Mouse (Mus musculus) left cerebral cortex, adult 18-20 months (tissue): ENCODE results near the gene Rptn. TPM values are rescaled to one million over a fixed set of nuclear protein-coding genes. Genes with fewer than 3 reads are reported as not detected.
A peak's percentile ranks its signal among the peaks of the same experiment; 100 is the strongest.

Source experiments
- DNase-seq, 2 experiments: peaks; one replicate each; pipeline ENCODE4 v3.0.0; 2021 to 2022; ENCODE audit warnings: low spot score in 2 of 2, mixed read lengths in 1 of 2
- long read RNA-seq, 2 experiments: library from polyadenylated mRNA; stranded (forward); transcript quantifications; one replicate each; pipeline ENCODE4 v2.0.0; 2021
- total RNA-seq, 2 experiments: library from RNA; stranded (reverse); gene quantifications; 2 replicates each; pipeline ENCODE4 v1.2.3; 2021

The Rptn gene
- total RNA-seq = not detected
- long read RNA-seq, experiment 1 = 0 reads
- long read RNA-seq, experiment 2 = 0 reads

DNA sequence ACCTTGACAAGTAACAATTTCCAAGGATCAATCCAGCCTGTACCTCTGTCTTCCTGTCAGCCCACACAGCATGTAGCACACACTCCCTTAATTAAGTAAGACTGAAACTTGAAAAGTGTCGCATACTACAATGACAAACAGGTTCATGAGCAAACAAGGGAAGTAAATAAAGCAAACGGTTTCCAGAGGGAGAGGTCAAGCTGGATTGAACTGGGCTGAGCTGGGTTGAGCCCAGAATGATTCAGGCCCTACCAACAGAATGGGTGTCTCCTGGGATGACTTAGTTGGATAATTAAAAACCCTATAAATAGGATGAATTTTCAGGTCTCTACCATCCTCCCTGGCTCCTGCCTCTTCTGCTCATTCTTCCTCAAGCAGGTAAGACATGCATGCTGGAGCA lies at the start of gene Rptn:
Rptn (plus strand) TSS at position 334 of the 400 bp plus-strand sequence.
- no peak for DNase-seq

DNA sequence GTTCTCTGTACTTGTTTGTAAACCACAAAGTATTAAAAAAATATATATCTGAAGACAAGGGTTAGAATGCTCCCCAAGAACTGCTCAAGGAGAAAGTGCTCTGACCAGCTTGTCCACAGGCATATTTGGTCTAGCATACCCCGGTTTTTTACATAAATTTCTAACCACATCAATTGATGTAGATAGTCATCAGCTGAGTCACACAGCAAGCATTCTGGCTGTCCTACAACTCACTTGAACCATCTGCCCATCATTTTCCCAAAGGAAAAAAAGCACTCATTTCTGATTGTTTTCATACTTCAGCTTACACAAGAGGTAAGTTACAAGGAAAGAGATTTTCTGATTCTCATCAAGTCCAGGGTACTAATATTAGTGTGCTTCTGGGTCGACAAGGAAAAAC lies 46.6 kb upstream of the Rptn start:
- DNase-seq = no peak

DNA sequence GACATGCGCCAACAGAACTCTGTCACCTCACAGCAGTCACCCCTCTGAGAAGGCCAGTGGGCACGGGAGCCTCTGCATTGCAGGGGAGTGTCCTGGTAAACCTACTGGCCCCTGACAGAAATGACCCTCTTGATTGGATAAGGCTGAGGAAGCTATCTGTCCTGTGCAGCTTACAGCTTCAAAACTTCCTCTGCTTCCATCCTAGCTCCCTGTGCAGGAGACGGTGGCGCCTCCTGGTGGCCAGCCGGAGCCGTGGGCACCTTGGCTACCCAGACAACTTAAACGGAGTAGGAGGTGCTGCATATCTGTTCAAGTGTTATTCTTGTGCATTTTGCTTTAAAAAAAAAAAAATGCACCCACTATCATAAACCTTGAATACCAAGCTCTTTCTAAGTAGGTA lies 33.5 kb upstream of the Rptn start:
- DNase-seq = peak; percentile 73 to 75

DNA sequence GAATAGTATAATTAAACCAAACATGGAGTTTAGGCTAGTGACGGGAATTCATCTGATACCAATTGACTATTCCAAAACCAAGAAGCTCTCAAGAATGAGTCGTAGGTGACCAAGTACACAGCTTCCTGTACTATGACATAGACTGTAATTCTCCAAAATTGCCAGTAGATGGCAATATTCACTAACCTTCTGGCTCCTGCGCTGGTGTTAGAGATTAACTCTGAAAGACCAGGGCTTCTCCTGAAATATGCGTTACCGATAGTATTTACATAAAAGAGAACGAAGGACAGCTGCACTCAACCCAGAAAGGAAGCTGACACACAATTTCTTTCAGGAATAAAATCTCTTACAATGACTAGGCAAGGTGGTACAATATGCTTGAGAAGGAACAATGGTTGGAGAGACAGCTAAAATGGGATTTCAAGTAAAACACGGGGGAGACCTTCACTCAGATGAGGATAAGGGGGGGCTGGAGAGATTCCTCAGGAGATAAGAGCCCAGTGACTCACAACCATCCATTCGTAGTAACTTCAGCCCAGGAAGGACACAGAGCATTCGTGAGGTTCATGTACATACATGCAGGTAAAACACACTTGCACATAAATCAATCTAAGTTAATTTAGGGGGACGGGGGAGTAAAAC lies 31.4 kb upstream of the Rptn start:
- DNase-seq = no peak

DNA sequence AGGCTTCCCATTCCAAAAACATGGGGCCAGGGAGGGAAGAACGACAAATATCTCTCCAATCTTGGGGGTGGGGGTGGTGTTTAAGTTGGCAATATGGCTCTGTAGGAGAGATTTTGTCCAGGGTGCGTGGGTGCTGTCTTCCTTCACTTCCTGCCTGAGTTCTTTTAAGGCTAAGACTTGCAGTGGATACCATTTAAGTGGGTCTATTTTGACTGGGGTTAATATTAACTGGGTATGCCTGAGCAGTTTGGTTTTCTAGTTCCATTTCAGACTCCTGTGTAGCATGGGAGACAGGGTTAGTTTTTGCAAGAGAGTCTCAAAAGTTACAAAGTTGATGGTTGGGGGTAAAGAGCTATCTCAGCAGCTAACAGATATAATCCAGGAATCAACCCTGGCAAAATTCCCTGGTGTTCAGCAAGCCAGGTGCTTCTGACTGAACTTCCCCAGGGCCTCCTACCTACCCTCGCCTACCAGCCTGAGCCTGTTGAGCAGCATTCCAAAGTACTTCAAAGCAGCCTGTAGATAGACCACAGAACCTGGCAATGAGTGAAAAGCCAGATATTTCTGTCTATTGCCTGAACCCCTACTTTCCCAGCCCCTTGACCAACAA lies 26.4 kb upstream of the Rptn start:
- no peak for DNase-seq

DNA sequence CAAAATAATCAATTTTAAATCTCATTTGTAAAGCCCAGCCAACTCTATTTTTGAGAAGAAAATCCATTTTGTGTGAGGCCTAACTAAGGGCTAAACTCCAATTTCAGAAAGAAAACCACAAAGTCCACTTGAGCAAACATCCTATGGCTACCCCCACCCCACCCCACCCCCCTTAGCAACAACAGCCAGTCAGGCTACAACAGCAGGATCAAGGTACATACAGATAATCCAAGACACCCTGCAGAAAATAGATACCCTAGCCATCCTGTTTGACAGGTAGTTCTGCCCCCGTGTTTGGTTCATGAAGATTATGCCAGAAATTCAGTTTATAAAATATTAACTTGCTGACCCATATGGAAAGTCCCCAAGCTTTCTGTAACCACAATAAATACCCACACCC lies 25.3 kb upstream of the Rptn start:
- no peak for DNase-seq

DNA sequence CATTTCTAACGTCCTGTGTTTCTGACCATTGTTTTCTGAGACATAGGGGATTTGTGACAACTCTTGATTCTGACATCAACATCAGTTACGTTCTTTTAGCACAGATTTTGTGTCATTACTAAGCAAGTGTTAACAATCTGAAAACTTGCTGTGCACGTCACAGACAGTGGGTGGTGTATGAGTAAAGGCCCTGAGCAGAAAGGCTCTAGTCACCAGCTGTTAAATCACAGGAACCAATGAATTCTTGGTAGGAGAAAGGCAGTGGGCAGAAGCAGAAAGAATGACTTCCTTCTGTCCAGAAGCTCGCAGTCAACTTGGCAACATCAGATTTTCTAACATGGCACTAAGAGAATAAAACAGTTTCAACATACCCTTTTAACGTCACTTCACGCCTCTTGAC lies 20.1 kb upstream of the Rptn start:
- peak in 1 of 2 experiments; percentile 11 for DNase-seq

DNA sequence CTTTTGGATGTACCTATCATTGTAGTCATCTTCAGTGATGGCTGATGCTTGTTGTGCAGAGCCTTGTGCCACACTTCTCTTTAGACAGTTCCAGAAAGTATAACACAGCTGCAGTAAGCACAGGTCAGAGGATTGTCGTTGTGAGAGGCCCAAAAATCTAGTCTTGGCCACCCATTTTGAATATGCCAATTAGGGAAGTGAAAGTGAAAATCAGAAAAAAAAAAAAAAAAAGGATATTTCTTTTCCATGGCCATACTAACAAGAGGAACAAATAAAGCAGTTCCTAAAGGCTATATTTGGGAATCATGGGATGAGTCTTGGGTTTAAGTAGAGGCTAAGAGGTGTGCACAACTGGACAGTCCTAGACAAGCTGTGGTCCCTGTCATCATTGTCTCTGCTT lies 18.3 kb upstream of the Rptn start:
- DNase-seq = no peak

DNA sequence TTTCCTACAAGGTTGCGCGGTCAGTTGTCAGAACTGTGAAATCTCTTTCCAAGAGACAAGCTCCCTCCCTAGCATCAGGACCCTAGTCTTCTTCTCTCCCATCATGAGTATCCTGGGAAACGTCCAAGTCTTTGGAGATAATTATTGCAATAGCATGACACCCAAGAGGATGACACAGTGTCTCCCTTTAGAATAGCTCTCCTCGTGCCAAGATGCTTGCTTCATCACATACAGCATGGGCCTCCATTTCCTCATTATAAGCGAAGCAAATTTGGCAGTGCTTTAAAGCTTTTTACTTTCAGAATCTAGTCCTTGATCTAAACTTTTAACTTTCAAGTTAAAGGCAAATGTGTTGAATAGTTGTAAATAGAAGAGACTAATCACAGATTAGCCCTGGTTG lies 17.9 kb upstream of the Rptn start:
- DNase-seq = no peak

DNA sequence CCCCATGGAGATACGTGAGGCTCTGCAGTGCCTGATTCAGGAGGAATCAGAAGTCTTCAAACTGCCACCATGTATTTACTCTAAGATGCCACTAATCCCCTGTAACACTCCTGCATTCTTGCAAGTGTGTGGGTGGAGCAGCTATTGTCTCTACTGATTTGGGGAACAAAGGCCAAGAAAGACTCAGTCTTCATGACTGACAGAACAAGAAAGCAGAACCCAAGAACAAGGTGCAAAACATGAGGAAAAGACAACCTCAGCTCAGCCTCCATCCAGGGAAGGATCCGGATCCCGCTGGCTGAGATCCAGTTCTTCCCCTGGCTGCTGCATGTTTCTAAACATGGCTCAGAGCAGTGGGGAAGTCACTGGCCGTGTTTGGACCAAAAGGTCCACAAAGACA lies 15.4 kb upstream of the Rptn start:
- DNase-seq = no peak

DNA sequence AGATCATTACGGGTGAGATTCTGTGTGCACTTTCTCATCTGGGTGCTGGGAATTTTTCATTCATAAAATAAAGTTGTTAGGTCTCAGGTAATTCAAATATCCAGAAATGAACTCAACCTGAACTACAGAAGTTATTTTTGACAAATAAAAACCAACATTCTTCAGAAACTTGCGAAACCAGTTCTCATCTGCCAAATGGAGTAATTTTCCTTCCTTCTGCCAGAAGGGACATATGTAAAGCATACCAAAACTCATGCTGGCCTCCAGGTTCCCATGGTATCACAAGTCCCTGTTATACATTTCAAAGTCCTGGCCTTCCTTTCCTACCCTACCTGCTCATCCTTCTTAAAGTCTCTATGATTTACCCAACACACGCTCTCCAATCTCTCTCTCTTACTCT lies 10.4 kb downstream of the Rptn start:
- DNase-seq = no peak

DNA sequence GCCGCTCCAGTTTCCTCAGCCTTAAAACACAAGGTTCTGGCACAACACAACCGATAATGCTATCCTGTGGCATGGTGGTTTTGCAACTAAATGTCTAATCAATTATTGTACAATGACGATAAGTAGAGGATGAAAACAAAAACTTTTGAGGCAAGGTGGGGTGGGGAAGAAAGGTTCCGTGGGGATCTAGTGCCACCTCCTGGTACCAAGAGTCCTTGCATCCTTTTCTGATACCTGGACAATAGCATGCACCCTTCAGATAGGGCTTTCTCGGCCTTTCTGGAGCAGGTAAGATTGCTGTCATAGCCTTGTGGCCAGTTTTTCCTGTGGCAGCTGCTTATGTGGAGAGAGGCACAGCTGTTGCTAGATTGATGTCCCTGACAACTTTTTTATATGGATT lies 13.5 kb downstream of the Rptn start:
- peak; percentile 11 to 12 for DNase-seq

DNA sequence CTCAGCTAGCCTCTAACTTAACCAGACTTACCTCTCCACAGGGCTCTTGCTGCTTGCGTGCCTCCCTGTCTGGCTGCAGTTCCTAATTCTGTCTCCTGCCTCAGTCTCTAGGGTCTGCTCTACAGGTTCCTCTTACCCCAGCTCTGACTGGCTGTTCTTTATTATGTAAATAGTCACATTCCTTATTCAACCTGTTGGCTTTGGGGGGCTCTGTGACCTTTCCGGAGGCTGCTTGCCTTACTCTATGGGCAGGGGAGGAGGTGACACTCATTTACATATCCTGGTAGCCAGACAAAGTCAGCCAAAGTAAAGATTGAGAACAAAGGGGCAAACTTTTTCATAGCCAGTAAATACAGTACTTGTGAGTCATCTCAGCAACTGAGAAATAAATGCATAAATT lies 18.4 kb downstream of the Rptn start:
- DNase-seq = no peak

DNA sequence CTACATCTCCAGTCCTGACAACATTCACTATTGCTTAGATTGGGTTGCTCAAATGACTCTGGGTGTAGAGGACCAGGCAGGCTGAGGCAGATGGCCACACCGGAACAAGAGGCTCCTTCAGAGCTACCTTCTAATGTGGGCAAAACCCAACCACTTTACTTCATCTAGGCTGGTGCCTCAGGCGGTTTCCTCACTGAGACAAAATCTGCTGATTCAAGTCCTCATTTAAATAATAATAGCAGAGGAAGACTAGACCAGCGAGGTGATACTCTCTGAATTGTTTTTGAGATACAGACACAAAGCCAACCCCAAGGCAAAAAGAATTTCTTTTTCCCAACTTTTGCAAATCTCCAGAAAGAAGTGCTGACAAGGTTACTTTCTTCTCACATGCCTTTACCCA lies 38.2 kb downstream of the Rptn start:
- DNase-seq = no peak

DNA sequence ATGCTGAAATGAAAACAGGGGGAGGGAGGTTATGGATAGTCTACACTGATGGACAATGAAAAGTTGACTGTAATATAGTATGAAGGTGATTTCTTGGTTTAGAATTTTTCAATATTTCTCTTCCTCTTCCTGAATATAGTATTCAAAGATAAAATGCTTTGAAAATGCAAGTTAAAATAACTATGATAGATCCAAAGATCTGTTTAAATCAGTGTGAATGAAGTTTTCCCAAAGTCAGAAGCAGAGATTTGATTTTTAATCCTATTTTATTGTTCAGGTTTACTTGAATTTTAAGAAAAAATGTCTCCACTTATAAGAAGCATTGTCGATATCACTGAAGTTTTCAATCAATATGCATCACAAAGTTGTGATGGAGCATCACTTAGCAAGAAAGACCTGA lies 48.5 kb downstream of the Rptn start, which contains the start of gene Tchh:
Tchh (plus strand) TSS at position 301 of the 400 bp plus-strand sequence.
- DNase-seq = no peak

DNA sequence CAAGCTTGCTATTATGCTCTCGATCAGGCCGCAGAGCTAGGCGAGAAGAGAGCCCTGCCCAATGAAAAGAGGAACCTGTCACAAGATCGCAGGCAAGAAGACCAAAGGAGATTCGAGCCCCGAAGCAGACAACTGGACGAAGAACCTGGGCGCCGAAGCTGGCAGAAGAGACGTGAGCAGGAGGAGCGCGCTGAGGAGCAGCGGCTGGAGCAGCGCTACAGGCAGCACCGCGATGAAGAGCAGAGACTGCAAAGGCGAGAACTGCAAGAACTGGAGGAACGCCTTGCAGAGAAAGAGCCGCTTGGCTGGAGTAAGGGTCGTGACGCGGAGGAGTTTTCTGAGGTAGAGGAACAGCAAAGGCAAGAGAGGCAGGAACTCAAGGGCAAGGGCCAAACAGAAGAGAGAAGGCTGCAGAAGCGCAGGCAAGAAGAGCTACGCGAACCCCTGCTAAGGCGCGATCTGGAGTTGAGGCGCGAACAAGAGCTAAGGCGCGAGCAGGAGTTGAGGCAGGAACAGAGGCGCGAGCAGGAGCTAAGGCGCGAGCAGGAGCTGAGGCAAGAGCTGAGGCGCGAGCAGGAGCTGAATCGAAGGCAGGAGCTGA lies 50.1 kb downstream of the Rptn start:
- DNase-seq = peak; percentile 8 to 44

DNA sequence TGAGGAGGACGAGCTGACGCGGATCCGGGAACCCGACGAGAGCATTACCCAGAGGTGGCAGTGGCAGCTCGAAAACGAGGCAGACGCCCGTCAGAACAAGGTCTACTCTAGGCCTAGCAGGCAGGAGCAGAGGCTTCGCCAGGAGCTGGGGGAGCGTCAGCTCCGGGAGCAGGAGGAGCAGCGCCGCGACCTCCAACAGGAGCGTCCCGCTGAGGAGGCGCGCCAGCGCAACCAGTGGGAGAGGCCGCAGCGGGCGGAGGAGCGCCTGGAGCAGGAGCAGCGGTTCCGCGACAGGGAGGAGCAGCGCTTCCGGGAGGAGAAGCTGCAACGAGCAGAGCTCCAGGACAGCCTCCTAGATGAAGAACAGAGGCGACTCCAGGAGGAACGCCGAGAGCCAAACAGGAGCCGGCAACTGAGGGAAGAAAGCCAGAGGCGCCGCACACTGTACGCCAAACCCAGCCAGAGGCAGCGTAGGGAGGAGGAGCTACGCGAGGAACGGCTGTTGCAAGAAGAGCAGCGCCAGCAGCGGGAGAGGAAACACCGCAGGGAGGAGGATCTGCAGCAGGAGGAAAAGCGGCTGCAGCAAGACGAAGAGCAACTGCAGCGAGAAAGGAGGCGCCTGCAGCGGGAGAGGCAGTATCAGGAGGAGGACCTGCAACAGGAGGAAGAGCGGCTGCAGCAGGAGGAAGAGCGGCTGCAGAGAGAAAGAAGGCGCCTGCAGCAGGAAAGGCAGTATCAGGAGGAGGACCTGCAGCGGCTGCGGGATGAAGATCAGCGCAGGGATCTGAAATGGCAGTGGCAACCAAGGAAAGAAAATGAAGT lies 51.1 kb downstream of the Rptn start:
- DNase-seq = peak; percentile 63 to 78

DNA sequence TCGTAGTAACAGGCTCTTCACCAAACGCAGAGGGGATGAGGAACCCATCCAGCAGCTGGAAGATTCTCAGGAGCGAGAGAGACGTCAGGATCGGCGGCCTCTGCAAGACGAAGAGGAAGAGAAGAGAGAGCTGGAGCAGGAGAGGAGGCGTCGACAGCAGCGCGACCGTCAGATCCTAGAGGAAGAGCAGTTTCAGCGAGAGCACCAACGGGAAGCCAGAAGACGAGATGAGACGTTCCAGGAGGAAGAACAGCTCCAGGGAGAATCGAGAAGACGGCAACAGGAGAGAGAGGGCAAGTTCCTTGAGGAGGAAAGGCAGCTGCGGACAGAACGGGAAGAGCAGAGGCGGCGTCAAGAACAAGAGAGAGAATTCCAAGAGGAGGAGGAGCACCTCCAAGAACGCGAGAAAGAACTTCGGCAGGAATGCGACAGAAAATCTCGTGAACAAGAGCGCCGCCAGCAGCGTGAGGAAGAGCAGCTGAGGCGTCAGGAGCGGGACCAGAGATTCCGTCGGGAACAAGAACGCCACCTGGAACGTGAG lies 51.7 kb downstream of the Rptn start:
- DNase-seq = peak; percentile 6 to 37

DNA sequence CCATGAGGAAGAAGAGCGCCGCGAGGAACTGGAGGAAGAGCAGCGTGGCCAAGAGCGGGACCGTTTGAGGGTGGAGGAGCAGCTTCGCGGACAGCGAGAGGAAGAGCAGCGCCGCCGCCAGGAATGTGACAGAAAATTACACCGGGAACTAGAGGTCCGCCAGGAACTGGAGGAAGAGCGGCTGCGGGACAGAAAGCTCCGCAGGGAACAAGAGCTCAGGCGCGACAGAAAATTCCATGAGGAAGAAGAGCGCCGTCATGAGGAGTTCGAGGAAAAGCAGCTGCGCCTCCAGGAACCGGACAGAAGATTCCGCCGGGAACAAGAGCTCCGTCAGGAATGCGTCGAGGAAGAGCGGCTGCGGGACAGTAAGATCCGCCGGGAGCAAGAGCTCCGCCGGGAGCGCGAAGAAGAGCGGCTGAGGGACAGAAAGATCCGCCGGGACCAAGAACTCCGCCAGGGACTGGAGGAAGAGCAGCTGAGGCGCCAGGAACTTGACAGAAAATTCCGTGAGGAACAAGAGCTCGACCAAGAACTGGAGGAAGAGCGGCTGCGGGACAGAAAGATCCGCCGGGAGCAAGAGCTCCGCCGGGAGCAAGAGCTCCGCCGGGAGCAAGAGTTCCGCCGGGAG lies 52.7 kb downstream of the Rptn start:
- DNase-seq = peak; percentile 3 to 7

DNA sequence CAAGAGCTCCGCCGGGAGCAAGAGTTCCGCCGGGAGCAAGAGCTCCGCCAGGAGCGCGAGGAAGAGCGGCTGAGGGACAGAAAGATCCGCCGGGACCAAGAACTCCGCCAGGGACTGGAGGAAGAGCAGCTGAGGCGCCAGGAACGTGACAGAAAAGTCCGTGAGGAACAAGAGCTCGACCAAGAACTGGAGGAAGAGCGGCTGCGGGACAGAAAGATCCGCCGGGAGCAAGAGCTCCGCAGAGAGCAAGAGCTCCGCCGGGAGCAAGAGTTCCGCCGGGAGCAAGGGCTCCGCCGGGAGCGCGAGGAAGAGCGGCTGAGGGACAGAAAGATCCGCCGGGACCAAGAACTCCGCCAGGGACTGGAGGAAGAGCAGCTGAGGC lies 53.2 kb downstream of the Rptn start:
- DNase-seq = peak in 1 of 2 experiments; percentile 2
